Mouse (Mus musculus): Measurements from ENCODE around the gene Ces1f.

Gene Ces1f

DNA sequence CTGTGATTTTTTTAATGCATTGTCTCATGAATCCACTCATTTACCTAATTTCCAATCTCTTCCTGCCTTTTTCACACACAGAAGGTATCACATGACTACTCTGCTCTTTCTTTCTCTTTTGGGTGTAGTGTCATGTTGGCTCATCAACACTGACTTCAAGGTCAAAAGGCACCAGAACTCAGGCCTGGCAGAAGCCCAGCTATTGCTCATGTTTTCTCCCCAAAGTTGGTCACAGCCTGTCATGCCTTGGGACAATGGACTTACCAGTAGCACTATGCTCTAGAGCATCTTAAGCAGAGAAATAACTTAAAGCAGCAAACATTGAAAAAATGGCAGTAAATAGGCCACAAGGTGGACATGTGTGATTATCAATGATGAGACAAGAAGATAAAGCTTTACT is 68.5 kb downstream of the Ces1f start:
- no peak for DNase-seq (ENCODE audit: low spot score in 2 of 2)

Measured in thymus, postnatal 10 days (tissue).